In genomic region chr12:103209581-103209980, GRCm38 (mm10) we compare ENCODE assay signal across 27 mouse cellular contexts. TPM values are rescaled to one million over a fixed set of nuclear protein-coding genes. Genes with fewer than 3 reads are reported as not detected.
DNase-seq lines count a peak whose midpoint lies in the region; TF ChIP-seq lines count a peak whose summit lies in the region.
"Had no signal": no experiment of that assay in that cellular context is flagged by ENCODE, and none has a peak within 500 bp of the region (broad histone marks: within the 10 kb centered on the region; RNA-seq: fewer than 3 reads in every experiment).

No protein-coding gene starts in this region.

- H3K4me1 ChIP-seq in forebrain, embryonic 10.5 days: peaks cover 7% of the 10 kb centered on the region; the same call in 1 of the 2 replicates
- H3K4me1 ChIP-seq: embryonic facial prominence, embryonic 12.5 days had no signal

- peak; percentile 40 for DNase-seq in adrenal gland, adult 2 months
- no peak for DNase-seq in adrenal gland, adult 8-10 months
- DNase-seq in adrenal gland, postnatal 14 days: peak; percentile 22
- DNase-seq in adrenal gland, adult 18-20 months (ENCODE audit: low spot score in 2 of 2): no peak
- DNase-seq in gastrocnemius, adult 2 months: no peak
- no peak for DNase-seq in gastrocnemius, postnatal 25 days
- DNase-seq in adrenal gland, postnatal 36 days: peak; percentile 33 to 55
- no peak for DNase-seq in forebrain, embryonic 10.5 days (ENCODE audit: extremely low spot score, low spot score)
- DNase-seq: cerebellum, adult 11 months; cerebellum, adult 18-20 months; cerebellum, adult 8-10 months; cerebellum, adult 9-11 months; cerebellum, postnatal 14 days; cerebellum, postnatal 36 days; embryo, embryonic 11 days; forebrain, postnatal 0 days; gastrocnemius, postnatal 10 days had no signal

- intact Hi-C loops in gastrocnemius, adult 2 months (cut with DNase I): no loop called here

- H3K9me3 ChIP-seq in forebrain, embryonic 10.5 days: no peaks in the 10 kb centered on the region
- H3K9me3 ChIP-seq: embryonic facial prominence, embryonic 12.5 days; embryonic facial prominence, embryonic 15.5 days; forebrain, embryonic 13.5 days; forebrain, embryonic 15.5 days had no signal

- peak overlapping the region; percentile 49 for H3K27ac ChIP-seq in gastrocnemius, adult 2 months
- no peak overlapping the region for H3K27ac ChIP-seq in forebrain, embryonic 10.5 days
- H3K27ac ChIP-seq: embryonic facial prominence, embryonic 12.5 days; embryonic facial prominence, embryonic 15.5 days; forebrain, embryonic 13.5 days; forebrain, embryonic 15.5 days had no signal

- H3K36me3 ChIP-seq in forebrain, embryonic 10.5 days (replicated peaks): no peaks in the 10 kb centered on the region
- H3K36me3 ChIP-seq: embryonic facial prominence, embryonic 12.5 days; embryonic facial prominence, embryonic 15.5 days; forebrain, embryonic 15.5 days had no signal

- no peak overlapping the region for H3K4me3 ChIP-seq in gastrocnemius, adult 2 months
- H3K4me3 ChIP-seq in forebrain, embryonic 10.5 days: no peak overlapping the region
- H3K4me3 ChIP-seq: embryonic facial prominence, embryonic 12.5 days; embryonic facial prominence, embryonic 15.5 days; erythroblast, embryonic 14.5 days; forebrain, embryonic 13.5 days; forebrain, embryonic 15.5 days had no signal

- 94% methylated on average over 7 of the region's 7 CpGs for WGBS in forebrain, embryonic 10.5 days

- H3K27me3 ChIP-seq in forebrain, embryonic 10.5 days (ENCODE audit: poor library complexity, severe bottlenecking): no peaks in the 10 kb centered on the region
- H3K27me3 ChIP-seq: embryonic facial prominence, embryonic 15.5 days; forebrain, embryonic 13.5 days; forebrain, embryonic 15.5 days; Patski had no signal

- TF ChIP-seq CTCF in gastrocnemius, adult 2 months (IDR thresholded peaks at IDR 0.05): no peak

RNA-seq across cellular contexts. Expression of gene Prima1, which starts 32.4 kb away (rescaled TPM):
- 1 to 10 TPM in 1 of 2 experiments, under 1 TPM in 1; 0.75 to 2.9 TPM for total RNA-seq in adrenal gland, adult 2 months (2021)
- 1.1 and 2.2 TPM in 2 replicates for polyA plus RNA-seq in adrenal gland, adult 2 months (2012; rRNA removed)
- total RNA-seq in adrenal gland, adult 8-10 months (2022): 1 to 10 TPM; 1.9 to 3.9 (median 2.5) TPM
- total RNA-seq in adrenal gland, postnatal 14 days (2021): 2.1 and 2.3 TPM in 2 replicates
- total RNA-seq in adrenal gland, adult 18-20 months (2021): 1 to 10 TPM in 1 of 2 experiments, under 1 TPM in 1; 0.80 to 1.2 TPM
- 10 to 100 TPM; 20.8 to 28.6 TPM for total RNA-seq in gastrocnemius, adult 2 months (2021)
- 10 to 100 TPM; 20.1 to 21.1 TPM for total RNA-seq in gastrocnemius, postnatal 25 days (2021)
- 1 to 10 TPM; 2.1 to 2.6 TPM for total RNA-seq in adrenal gland, postnatal 36 days (2021)
- not detected in 2 replicates for polyA plus RNA-seq in forebrain, embryonic 10.5 days (2016; fragmentation: Nextera tagmentation; extraction: Ambion mirVana)
- total RNA-seq: common myeloid progenitor, adult 5-6 weeks; MEL had no signal
- polyA plus RNA-seq: activated CD4-positive, CD25-positive, alpha-beta regulatory T cell, adult 4 months; C2C12; erythroblast, embryonic 14.5 days; forebrain, embryonic 13.5 days had no signal

Comparison
In these comparisons a context has a peak if more than half of its experiments do, and no peak if none do; other contexts are left out.
1. DNase-seq: peak in adrenal gland, adult 2 months (single experiment), adrenal gland, postnatal 14 days (single experiment) and adrenal gland, postnatal 36 days (2 of 2); none in adrenal gland, adult 8-10 months (single experiment), adrenal gland, adult 18-20 months (0 of 2), gastrocnemius, adult 2 months (single experiment), gastrocnemius, postnatal 25 days (single experiment) and forebrain, embryonic 10.5 days (single experiment).